Mouse (Mus musculus): ENCODE results near the gene Pdpn.

GRCm38 (mm10) chr4:143348678-143349077 is 49.3 kb upstream of the Pdpn start:
- no peak for TF ChIP-seq CTCF (IDR thresholded peaks at IDR 0.05; ENCODE audit: control insufficient read depth, insufficient read depth, insufficient replicate concordance, low read depth, low read length)
- TF ChIP-seq POLR2A (IDR thresholded peaks at IDR 0.05; ENCODE audit: control insufficient read depth, low read depth, low read length), result no peak

Data from testis, adult 2 months (tissue).